Mouse (Mus musculus) limb, embryonic 11.5 days (tissue): ENCODE data around the gene Gm11034. TPM values are rescaled to one million over a fixed set of nuclear protein-coding genes. Genes with fewer than 3 reads are reported as not detected.
A peak's percentile ranks its signal among the peaks of the same experiment; 100 is the strongest.

Source experiments
- ATAC-seq: fragments of 200-750 bp; cut with Nextera tagmentation; 2 replicates; pipeline ENCODE4 v1.8.0; 2017; ENCODE audit warnings: low read depth; ENCODE audit not compliant: insufficient number of reproducible peaks, low FRiP score, low TSS enrichment
- DNase-seq: peaks from one replicate; pipeline ENCODE4 v3.0.0-alpha.2; 2015; ENCODE audit warnings: low spot score
- H3K27ac ChIP-seq: fragments of 300-500 bp; sonication (generic); replicated peaks from 2 replicates; pipeline ENCODE4 v1.5.1; 2014; ENCODE audit warnings: low read depth, mild to moderate bottlenecking, low read length
- H3K27me3 ChIP-seq: fragments of 300-500 bp; sonication (generic); 2 replicates; pipeline ENCODE4 v1.6.1; 2014; ENCODE audit warnings: mild to moderate bottlenecking, low read length, mixed read lengths; ENCODE audit not compliant: control insufficient read depth, insufficient read depth
- H3K36me3 ChIP-seq: fragments of 300-500 bp; sonication (generic); 2 replicates; pipeline ENCODE4 v1.6.1; 2014; ENCODE audit warnings: mild to moderate bottlenecking, low read length, moderate library complexity, mixed read lengths; ENCODE audit not compliant: control insufficient read depth, insufficient read depth
- H3K4me1 ChIP-seq: fragments of 300-500 bp; sonication (generic); 2 replicates; pipeline ENCODE4 v1.6.1; 2014; ENCODE audit warnings: low read length, mixed read lengths; ENCODE audit not compliant: control insufficient read depth, insufficient read depth
- H3K4me2 ChIP-seq: fragments of 300-500 bp; sonication (generic); 2 replicates; pipeline ENCODE4 v1.6.1; 2014; ENCODE audit warnings: low read depth, mild to moderate bottlenecking, moderate library complexity; ENCODE audit not compliant: severe bottlenecking
- H3K4me3 ChIP-seq: fragments of 300-500 bp; sonication (generic); 2 replicates; pipeline ENCODE4 v1.5.1; 2014; ENCODE audit warnings: low read depth, low read length
- H3K9ac ChIP-seq: fragments of 300-500 bp; sonication (generic); 2 replicates; pipeline ENCODE4 v1.6.1; 2014; ENCODE audit warnings: mild to moderate bottlenecking, low read length
- H3K9me3 ChIP-seq: fragments of 300-500 bp; sonication (generic); 2 replicates; pipeline ENCODE4 v1.6.1; 2016; ENCODE audit warnings: low read length; ENCODE audit not compliant: control insufficient read depth
- WGBS: fragments of 180-500 bp; shearing (Covaris S2); extraction: QIAGEN DNeasy Blood & Tissue Kit; methylation state at CpG from one replicate; pipeline ENCODE4 v1.1.7; 2014; 5-methylcytosine and 5-hydroxymethylcytosine counted together
- polyA plus RNA-seq: library from polyadenylated mRNA; unstranded; fragments of >200 nt; fragmentation: Nextera tagmentation; extraction: Ambion mirVana; gene quantifications from 2 replicates; pipeline ENCODE4 v1.2.1, GENCODE M21; 2014

Gm11034 gene
- polyA plus RNA-seq, 1 experiment from 2014 or later: not detected

GRCm38 (mm10) chr8:72219541-72220363 is 6.3 kb upstream of the Gm11034 start, which contains the start of gene Fam32a:
Gene Fam32a (plus strand): TSS chr8:72219730.
- Histone ChIP-seq H3K27ac (0 out of 2 replicates have a peak within 1 kb of the TSS, but pooled peaks have one; percentile 26), H3K9ac (peak within 1 kb of the TSS; percentile 81), H3K4me1 (peaks cover 5% of the 10 kb centered on the region), H3K36me3 (peaks cover 14% of the 10 kb centered on the region), H3K4me3 (peak within 1 kb of the TSS; percentile 82), H3K27me3 (no peaks in the 10 kb centered on the region), H3K4me2 (peak within 1 kb of the TSS; percentile 75), H3K9me3 (no peaks in the 10 kb centered on the region)
- ATAC-seq (peak; percentile 95), DNase-seq (peak; percentile 93)
- WGBS: 15% methylated on average over 39 of the region's 39 CpGs

GRCm38 (mm10) chr8:72218781-72219540 is 5.5 kb upstream of the Gm11034 start:
- ATAC-seq: no peak
- Histone ChIP-seq H3K9me3 (no peaks in the 10 kb centered on the region), H3K4me1 (peaks cover 5% of the 10 kb centered on the region), H3K36me3 (peaks cover 14% of the 10 kb centered on the region), H3K9ac (no peak overlapping the region), H3K4me2 (peak overlapping the region; percentile 27; the same call in 1 of the 2 replicates), H3K4me3 (peak overlapping the region; percentile 82; the same call in 1 of the 2 replicates), H3K27ac (no peak overlapping the region), H3K27me3 (no peaks in the 10 kb centered on the region)
- 85% methylated on average over 9 of the region's 10 CpGs for WGBS
- no peak for DNase-seq

- H3K4me3 ChIP-seq: no peak overlapping the region
- WGBS: 0% methylated on average over 1 of the region's 1 CpGs
Observed at GRCm38 (mm10) chr8:72215871-72216270, 2.4 kb upstream of the Gm11034 start.

GRCm38 (mm10) chr8:72215060-72215459 is 1.6 kb upstream of the Gm11034 start:
- Histone ChIP-seq H3K4me3 (no peak overlapping the region), H3K36me3 (no peaks in the 10 kb centered on the region), H3K9me3 (no peaks in the 10 kb centered on the region), H3K9ac (no peak overlapping the region), H3K4me2 (no peak overlapping the region), H3K27me3 (no peaks in the 10 kb centered on the region), H3K27ac (no peak overlapping the region), H3K4me1 (no peaks in the 10 kb centered on the region)
- no peak for ATAC-seq
- 36% methylated on average over 2 of the region's 2 CpGs for WGBS
- no peak for DNase-seq

More at GRCm38 (mm10) chr8:72215871-72216270, 2.4 kb upstream of the Gm11034 start:
- Histone ChIP-seq H3K27ac (no peak overlapping the region), H3K4me1 (peaks cover 5% of the 10 kb centered on the region), H3K9ac (no peak overlapping the region), H3K9me3 (no peaks in the 10 kb centered on the region), H3K36me3 (no peaks in the 10 kb centered on the region), H3K27me3 (no peaks in the 10 kb centered on the region), H3K4me2 (no peak overlapping the region)
- DNase-seq: no peak
- no peak for ATAC-seq

GRCm38 (mm10) chr8:72212751-72213150 is 685 bp downstream of the Gm11034 start, which contains the start of gene Cib3:
Gene Cib3 (minus strand): TSS chr8:72212837.
- 59% methylated on average over 4 of the region's 4 CpGs for WGBS
- DNase-seq: no peak
- no peak within 1 kb of the TSS for H3K4me3 ChIP-seq

GRCm38 (mm10) chr8:72211846-72212245 is 1.6 kb downstream of the Gm11034 start:
- Histone ChIP-seq H3K4me2 (no peak overlapping the region), H3K4me3 (no peak overlapping the region), H3K9ac (no peak overlapping the region), H3K27ac (no peak overlapping the region), H3K9me3 (no peaks in the 10 kb centered on the region), H3K36me3 (no peaks in the 10 kb centered on the region), H3K27me3 (no peaks in the 10 kb centered on the region), H3K4me1 (no peaks in the 10 kb centered on the region)
- 83% methylated on average over 1 of the region's 1 CpGs for WGBS
- DNase-seq: no peak
- ATAC-seq: no peak

More at GRCm38 (mm10) chr8:72212751-72213150, 685 bp downstream of the Gm11034 start, which contains the start of gene Cib3:
- Histone ChIP-seq H3K9ac (no peak within 1 kb of the TSS), H3K27ac (no peak within 1 kb of the TSS), H3K9me3 (no peaks in the 10 kb centered on the region), H3K4me1 (no peaks in the 10 kb centered on the region), H3K27me3 (no peaks in the 10 kb centered on the region), H3K4me2 (no peak within 1 kb of the TSS), H3K36me3 (no peaks in the 10 kb centered on the region)
- no peak for ATAC-seq

- Histone ChIP-seq H3K9ac (no peak overlapping the region), H3K4me1 (no peaks in the 10 kb centered on the region), H3K4me2 (no peak overlapping the region), H3K9me3 (no peaks in the 10 kb centered on the region), H3K36me3 (no peaks in the 10 kb centered on the region), H3K27me3 (no peaks in the 10 kb centered on the region), H3K4me3 (no peak overlapping the region), H3K27ac (no peak overlapping the region)
- no peak for ATAC-seq
- 65% methylated on average over 2 of the region's 2 CpGs for WGBS
- no peak for DNase-seq
Observed at GRCm38 (mm10) chr8:72210710-72211109, 2.7 kb downstream of the Gm11034 start.

- no peak overlapping the region for H3K27ac ChIP-seq
- H3K9ac ChIP-seq: no peak overlapping the region
- no peaks in the 10 kb centered on the region for H3K9me3 ChIP-seq
- no peak overlapping the region for H3K4me3 ChIP-seq
- ATAC-seq (no peak), DNase-seq (no peak)
- no peaks in the 10 kb centered on the region for H3K36me3 ChIP-seq
- no peak overlapping the region for H3K4me2 ChIP-seq
- WGBS: 68% methylated on average over 4 of the region's 4 CpGs
- H3K27me3 ChIP-seq: no peaks in the 10 kb centered on the region
- no peaks in the 10 kb centered on the region for H3K4me1 ChIP-seq
Observed at GRCm38 (mm10) chr8:72210222-72210621, 3.2 kb downstream of the Gm11034 start.
